Mouse (Mus musculus): ENCODE measurements at regions not wholly inside any gene's neighbourhood (a gene's known extent, or its start where the extent isn't known, plus 50 kb on each side); places are given as distances from the start of the nearest gene placed in this dataset.

DNA sequence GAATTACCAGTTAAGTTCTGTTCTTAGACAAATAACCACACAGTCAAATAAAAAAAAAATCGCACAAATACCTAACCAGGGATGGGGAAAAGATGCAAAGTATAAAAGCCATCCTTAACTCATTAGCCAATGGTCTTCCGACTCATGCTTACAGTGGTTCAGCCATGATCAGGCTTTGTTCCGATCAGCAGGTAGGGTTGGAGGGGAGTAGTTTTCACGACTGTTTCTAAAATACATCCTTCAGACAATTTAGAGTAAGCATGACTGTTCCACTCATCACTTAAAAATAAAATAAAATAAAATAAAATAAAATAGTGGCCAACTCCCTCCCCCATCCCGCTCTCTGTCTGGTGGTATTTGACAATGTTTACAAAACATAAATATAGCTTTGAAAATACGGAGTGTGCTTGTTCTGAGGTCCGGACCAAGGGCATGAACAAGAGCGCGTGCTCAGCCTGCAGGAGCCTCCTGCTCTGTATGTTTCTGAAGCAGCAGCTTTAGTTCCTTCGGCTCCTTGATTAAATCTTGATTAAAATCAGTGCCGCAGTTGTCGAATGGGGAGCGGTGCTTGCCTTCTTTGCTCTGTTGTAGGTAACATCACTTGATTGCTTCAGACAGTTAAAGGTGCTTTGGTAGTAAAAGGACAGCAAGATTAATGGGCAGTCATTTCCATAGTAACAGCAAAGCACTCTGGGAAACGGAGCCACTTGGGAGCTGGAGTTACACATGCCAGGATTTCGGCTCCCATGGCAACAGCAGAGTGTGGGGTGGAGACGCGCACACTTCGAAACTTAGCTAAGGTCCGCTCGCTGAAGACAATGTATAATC lies 185.6 kb upstream of the Kif2a start:
- peak; percentile 67 for DNase-seq (ENCODE audit: low spot score)
- peak overlapping the region; percentile 48; the same call in 1 of the 2 replicates for H3K27ac ChIP-seq (replicated peaks)
- no peaks in the 10 kb centered on the region for H3K27me3 ChIP-seq (replicated peaks; ENCODE audit: low read depth, poor library complexity, severe bottlenecking)
- H3K36me3 ChIP-seq (replicated peaks) = no peaks in the 10 kb centered on the region
- 64% methylated on average over 20 of the region's 20 CpGs for WGBS
- H3K9me3 ChIP-seq = no peaks in the 10 kb centered on the region
- no peak overlapping the region for H3K4me3 ChIP-seq
- H3K4me1 ChIP-seq = peaks cover 7% of the 10 kb centered on the region

DNA sequence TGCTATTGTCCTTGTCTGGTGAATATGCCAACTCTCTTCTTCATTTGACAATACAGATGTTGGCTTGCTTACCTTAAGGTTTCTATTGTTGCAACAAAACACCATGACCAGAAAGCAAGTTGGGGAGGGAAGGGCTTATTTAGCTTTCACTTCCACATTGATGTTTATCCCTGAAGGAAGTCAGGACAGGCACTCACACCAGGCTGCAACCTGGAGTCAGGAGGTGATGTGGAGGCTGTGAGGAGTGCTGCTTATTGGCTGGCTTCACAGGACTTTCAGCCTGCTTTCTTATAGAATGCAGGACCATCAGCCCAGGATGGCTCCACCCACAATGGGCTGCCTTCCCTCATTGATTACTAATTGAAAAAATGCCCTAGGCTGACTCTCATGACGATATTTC lies 177.9 kb upstream of the Kif2a start:
- 46% methylated on average over 1 of the region's 1 CpGs for WGBS
- no peak overlapping the region for H3K4me3 ChIP-seq
- no peaks in the 10 kb centered on the region for H3K36me3 ChIP-seq (replicated peaks)
- H3K9me3 ChIP-seq = no peaks in the 10 kb centered on the region
- no peaks in the 10 kb centered on the region for H3K4me1 ChIP-seq
- H3K27me3 ChIP-seq (replicated peaks; ENCODE audit: low read depth, poor library complexity, severe bottlenecking) = no peaks in the 10 kb centered on the region
- no peak for DNase-seq (ENCODE audit: low spot score)
- no peak overlapping the region for H3K27ac ChIP-seq (replicated peaks)

DNA sequence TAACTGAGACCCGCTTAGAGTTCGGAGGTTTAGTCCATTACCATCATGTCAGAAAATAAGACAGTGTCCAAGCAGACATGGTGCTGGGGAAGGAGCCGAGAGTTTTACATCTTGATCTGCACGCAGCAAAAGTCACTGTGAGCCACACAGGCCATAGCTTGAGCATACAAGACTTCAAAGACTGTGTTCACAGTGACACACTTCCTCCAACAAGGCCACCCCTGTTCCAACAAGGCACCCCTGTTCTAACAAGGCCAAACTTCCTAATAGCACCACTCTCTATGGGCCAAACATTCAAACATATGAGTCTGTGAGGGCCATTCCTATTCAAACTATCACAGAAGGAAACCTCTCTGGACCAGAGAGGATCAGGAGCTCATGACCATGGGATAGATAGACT lies 171.5 kb upstream of the Kif2a start:
- Histone ChIP-seq H3K4me1 (no peaks in the 10 kb centered on the region), H3K4me3 (no peak overlapping the region), H3K27ac (replicated peaks) (no peak overlapping the region), H3K36me3 (replicated peaks) (no peaks in the 10 kb centered on the region), H3K27me3 (replicated peaks; ENCODE audit: low read depth, poor library complexity, severe bottlenecking) (no peaks in the 10 kb centered on the region), H3K9me3 (no peaks in the 10 kb centered on the region)
- DNase-seq (ENCODE audit: low spot score) = no peak
- 92% methylated on average over 4 of the region's 4 CpGs for WGBS

DNA sequence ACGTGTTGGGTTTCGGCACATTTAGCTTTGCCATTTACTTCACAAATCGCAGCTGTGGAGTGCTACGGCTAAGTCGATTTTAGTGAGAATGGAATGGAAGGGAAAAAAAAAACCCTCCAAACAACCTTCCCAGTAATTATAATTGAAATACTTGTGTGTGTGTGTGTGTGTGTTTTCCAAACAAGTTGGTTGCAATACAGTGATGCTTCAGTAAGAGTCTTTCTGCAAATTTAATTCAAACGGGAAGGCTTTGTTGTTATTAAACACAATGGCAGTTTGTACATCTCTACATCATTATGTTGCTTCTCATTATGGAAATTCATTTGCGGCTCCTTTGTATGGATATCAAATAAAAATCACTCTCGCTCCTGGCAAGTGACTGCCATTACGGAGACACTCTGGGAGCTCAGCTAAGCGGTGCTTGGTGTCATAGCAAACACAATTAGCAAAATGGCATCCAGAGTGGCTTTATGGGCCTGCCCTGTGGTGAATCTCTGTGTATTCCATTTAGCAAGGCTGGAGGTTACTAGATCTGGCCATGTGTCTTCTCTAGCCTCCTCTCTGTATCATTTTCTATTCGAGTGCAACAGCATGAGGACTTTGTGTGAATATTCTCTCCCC lies 165.4 kb upstream of the Kif2a start:
- 88% methylated on average over 11 of the region's 11 CpGs for WGBS
- no peak overlapping the region for H3K27ac ChIP-seq (replicated peaks)
- H3K4me3 ChIP-seq = no peak overlapping the region
- no peak for DNase-seq (ENCODE audit: low spot score)
- no peaks in the 10 kb centered on the region for H3K9me3 ChIP-seq
- no peaks in the 10 kb centered on the region for H3K27me3 ChIP-seq (replicated peaks; ENCODE audit: low read depth, poor library complexity, severe bottlenecking)
- H3K36me3 ChIP-seq (replicated peaks) = no peaks in the 10 kb centered on the region
- H3K4me1 ChIP-seq = no peaks in the 10 kb centered on the region

DNA sequence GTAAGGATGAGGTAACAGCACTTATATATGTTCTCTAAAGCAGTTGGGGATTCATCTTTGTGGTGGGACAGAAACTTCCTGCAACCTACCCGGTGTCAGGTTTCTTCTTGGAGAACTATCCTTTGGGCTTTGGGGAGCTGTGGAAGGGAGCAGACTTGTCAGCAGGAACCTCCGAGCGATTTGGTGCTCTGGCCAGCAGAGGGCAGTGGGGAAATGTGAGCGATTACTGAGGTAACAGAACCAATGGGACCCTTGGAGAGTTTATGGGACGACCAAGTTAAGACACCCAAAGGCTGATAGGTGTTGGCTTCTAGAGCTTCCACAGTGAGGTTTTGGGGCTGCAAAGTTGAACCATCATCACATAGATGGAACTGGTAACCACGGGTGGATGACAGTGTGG lies 160.6 kb upstream of the Kif2a start:
- H3K9me3 ChIP-seq = no peaks in the 10 kb centered on the region
- no peaks in the 10 kb centered on the region for H3K36me3 ChIP-seq (replicated peaks)
- DNase-seq (ENCODE audit: low spot score) = peak; percentile 74
- H3K27me3 ChIP-seq (replicated peaks; ENCODE audit: low read depth, poor library complexity, severe bottlenecking) = no peaks in the 10 kb centered on the region
- WGBS = 15% methylated on average over 6 of the region's 6 CpGs
- no peak overlapping the region for H3K27ac ChIP-seq (replicated peaks)
- no peaks in the 10 kb centered on the region for H3K4me1 ChIP-seq
- no peak overlapping the region for H3K4me3 ChIP-seq

DNA sequence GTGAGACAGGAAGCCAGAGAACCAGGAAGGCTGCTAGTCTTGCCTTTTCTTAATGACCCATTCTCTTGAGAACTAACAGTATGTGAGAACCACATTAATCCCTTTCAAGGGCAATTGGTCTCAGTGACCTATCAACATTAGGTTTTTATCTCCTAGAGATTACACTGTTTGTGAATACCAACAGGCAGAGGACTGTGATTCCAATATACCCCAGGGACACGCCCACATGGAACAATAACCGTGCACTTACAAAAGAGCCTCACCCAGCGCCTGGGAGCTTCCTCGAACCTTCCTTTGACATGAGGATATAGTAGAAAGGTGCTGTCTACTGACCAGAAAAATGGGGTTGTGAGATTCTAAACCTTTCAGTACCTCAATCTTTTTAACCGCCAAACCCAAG lies 157.6 kb upstream of the Kif2a start:
- H3K27ac ChIP-seq (replicated peaks) = no peak overlapping the region
- no peaks in the 10 kb centered on the region for H3K36me3 ChIP-seq (replicated peaks)
- no peak overlapping the region for H3K4me3 ChIP-seq
- no peaks in the 10 kb centered on the region for H3K4me1 ChIP-seq
- no peaks in the 10 kb centered on the region for H3K9me3 ChIP-seq
- 87% methylated on average over 5 of the region's 5 CpGs for WGBS
- no peaks in the 10 kb centered on the region for H3K27me3 ChIP-seq (replicated peaks; ENCODE audit: low read depth, poor library complexity, severe bottlenecking)
- no peak for DNase-seq (ENCODE audit: low spot score)

DNA sequence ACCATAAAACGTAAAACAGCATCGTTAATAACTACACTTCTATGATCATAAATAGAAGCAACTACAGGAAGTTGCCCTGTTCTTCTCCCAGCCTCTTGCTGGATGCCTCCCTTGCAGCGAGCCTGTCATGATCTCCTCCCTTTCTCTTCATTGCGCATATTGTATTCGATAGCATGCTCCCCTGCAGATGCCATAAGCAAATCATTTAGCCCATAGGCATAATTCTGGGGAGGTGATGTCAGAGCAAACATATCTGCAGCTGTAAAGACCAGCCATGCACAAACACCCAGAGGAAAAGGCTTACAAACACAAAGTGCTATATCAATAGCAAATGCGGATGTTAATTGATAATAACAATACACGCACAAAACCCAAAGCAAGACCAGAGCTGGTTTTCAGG lies 155.7 kb upstream of the Kif2a start:
- Histone ChIP-seq H3K36me3 (replicated peaks) (no peaks in the 10 kb centered on the region), H3K9me3 (no peaks in the 10 kb centered on the region), H3K27me3 (replicated peaks; ENCODE audit: low read depth, poor library complexity, severe bottlenecking) (no peaks in the 10 kb centered on the region), H3K4me3 (no peak overlapping the region), H3K4me1 (no peaks in the 10 kb centered on the region), H3K27ac (replicated peaks) (no peak overlapping the region)
- 90% methylated on average over 7 of the region's 7 CpGs for WGBS
- DNase-seq (ENCODE audit: low spot score) = no peak

DNA sequence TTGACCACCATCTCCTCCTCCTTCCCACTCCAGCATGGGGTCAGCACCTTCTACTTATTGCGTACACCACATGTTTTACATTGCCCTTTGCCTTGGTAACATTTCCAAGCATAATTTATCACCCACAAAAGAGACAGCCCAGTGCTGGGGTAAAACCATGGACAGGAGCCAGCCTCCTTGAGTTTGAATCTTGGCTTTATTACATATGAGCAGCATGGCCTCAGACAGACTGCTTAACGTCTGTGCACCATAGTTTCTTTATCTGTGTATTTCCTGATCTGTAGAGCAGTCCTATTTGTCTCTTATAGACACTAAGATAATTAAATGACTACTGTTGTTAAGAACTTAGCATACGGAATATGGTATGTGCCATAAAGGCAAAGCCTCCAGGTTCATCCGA lies 154.0 kb upstream of the Kif2a start:
- DNase-seq (ENCODE audit: low spot score) = no peak
- H3K27me3 ChIP-seq (replicated peaks; ENCODE audit: low read depth, poor library complexity, severe bottlenecking) = no peaks in the 10 kb centered on the region
- 88% methylated on average over 4 of the region's 4 CpGs for WGBS
- no peaks in the 10 kb centered on the region for H3K36me3 ChIP-seq (replicated peaks)
- H3K27ac ChIP-seq (replicated peaks) = no peak overlapping the region
- no peak overlapping the region for H3K4me3 ChIP-seq
- no peaks in the 10 kb centered on the region for H3K4me1 ChIP-seq
- no peaks in the 10 kb centered on the region for H3K9me3 ChIP-seq

DNA sequence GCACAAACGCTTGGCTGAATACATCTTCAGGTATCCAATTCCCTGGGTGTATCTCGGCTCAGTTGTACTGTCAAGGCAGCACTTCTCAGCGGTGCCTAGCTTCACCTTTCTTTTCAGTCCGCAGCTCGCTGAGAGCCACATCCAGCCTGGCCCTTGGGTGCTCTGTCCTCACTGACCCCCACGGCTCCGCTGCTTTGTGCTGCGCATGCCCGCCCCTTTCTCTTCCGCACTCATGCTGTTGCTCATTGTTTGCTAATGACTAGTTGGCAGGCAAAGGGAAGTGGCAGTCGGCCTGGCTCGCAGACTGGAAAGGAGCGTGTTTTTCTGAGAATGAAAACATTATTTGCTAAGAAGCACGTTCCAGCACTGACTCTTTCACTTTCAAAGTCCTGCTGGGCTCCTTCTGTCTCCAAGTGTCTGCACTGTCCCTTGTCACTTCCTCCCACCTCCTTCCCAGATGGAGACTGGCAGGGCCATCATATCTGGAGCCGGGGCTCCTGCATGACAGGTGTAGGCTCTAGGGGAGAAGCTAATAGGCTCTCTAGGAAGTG lies 146.7 kb upstream of the Kif2a start:
- H3K9me3 ChIP-seq = no peaks in the 10 kb centered on the region
- H3K4me1 ChIP-seq = peaks cover 9% of the 10 kb centered on the region
- DNase-seq (ENCODE audit: low spot score) = peak; percentile 50
- peak overlapping the region; percentile 54 for H3K4me3 ChIP-seq
- no peaks in the 10 kb centered on the region for H3K36me3 ChIP-seq (replicated peaks)
- WGBS = 7% methylated on average over 15 of the region's 15 CpGs
- H3K27me3 ChIP-seq (replicated peaks; ENCODE audit: low read depth, poor library complexity, severe bottlenecking) = peaks cover 4% of the 10 kb centered on the region; the same call in 1 of the 2 replicates
- H3K27ac ChIP-seq (replicated peaks) = peak overlapping the region; percentile 66

DNA sequence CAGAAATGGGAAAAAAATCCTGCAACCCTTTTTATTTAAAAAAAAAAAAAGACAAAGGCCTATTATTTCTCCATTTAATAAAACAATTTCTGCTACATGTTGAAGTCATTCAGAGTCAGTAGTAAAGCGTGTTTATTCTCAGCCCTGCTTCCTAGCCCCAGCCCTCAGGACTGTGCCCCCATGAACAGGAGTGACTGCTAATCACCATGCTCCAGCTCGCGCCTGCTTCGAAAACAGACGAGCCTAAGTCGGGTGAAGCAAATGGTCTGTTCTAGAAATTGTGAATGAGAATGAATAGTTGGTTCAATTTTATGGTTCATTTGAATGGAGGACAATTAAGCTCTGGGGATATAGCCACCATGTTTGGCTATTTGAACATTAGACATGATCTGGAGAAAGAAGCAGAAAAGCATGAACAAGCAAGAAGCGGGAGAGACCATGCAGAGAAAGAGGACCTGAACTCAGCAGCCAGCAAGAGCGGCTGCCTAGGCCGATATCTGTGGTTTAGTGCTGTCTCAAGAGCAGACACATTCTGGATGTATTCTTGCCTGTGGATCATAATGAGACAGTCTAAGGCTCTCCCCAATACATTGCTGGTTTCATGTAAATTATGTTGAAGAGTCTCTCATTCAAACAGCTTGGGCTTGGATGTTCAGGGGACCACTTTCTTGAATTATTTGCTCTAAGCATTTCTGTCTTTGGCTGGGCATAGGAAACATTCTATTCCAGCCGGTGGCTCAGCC lies 146.1 kb upstream of the Kif2a start:
- DNase-seq (ENCODE audit: low spot score) = no peak
- 65% methylated on average over 10 of the region's 10 CpGs for WGBS
- no peaks in the 10 kb centered on the region for H3K9me3 ChIP-seq
- no peaks in the 10 kb centered on the region for H3K36me3 ChIP-seq (replicated peaks)
- H3K27me3 ChIP-seq (replicated peaks; ENCODE audit: low read depth, poor library complexity, severe bottlenecking) = peaks cover 4% of the 10 kb centered on the region; the same call in 1 of the 2 replicates
- peak overlapping the region; percentile 66; the same call in 1 of the 2 replicates for H3K27ac ChIP-seq (replicated peaks)
- H3K4me1 ChIP-seq = peaks cover 9% of the 10 kb centered on the region
- peak overlapping the region; percentile 54 for H3K4me3 ChIP-seq

DNA sequence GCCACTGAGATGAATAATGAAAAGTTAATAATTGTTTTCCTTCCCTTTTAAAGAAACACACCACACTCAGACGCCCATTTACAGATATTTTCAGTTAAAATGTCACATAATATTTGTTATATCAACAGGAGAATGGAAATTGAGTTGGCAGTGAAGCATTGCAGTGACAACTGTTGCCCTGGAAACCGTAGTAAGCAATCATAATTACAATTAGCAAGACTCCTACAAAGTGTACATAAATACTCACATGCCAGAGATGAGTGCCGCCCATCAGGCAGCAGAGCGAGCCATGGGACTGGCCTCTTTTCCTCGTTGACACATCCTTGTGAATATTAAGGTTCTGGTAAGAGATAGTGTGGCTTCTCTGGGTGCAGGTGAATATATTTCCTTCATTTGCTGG lies 129.6 kb upstream of the Kif2a start:
- Histone ChIP-seq H3K36me3 (replicated peaks) (no peaks in the 10 kb centered on the region), H3K4me3 (no peak overlapping the region), H3K27me3 (replicated peaks; ENCODE audit: low read depth, poor library complexity, severe bottlenecking) (no peaks in the 10 kb centered on the region), H3K4me1 (no peaks in the 10 kb centered on the region), H3K9me3 (no peaks in the 10 kb centered on the region), H3K27ac (replicated peaks) (no peak overlapping the region)
- DNase-seq (ENCODE audit: low spot score) = no peak
- 79% methylated on average over 5 of the region's 5 CpGs for WGBS

DNA sequence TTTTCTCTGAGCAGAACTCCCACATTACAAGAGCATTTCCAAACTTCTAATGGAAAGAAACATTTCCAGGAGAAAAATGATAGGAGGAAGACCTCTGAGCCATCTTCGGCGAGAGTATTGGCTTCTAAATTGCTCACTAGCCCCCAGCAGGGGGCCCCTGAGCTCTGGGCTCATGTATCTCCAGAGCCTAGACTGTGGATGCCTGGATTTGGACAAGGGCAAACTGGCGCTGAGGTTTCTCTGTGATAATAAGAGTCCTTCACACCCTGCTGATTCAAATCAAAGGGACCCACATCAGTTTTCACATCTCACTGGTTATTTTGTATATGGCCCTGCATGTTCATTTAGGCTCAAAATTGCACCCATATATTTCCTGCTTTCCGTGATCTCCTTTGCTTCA lies 119.3 kb upstream of the Kif2a start:
- no peaks in the 10 kb centered on the region for H3K36me3 ChIP-seq (replicated peaks)
- H3K9me3 ChIP-seq = no peaks in the 10 kb centered on the region
- WGBS = 66% methylated on average over 4 of the region's 4 CpGs
- H3K27me3 ChIP-seq (replicated peaks; ENCODE audit: low read depth, poor library complexity, severe bottlenecking) = no peaks in the 10 kb centered on the region
- H3K4me1 ChIP-seq = no peaks in the 10 kb centered on the region
- DNase-seq (ENCODE audit: low spot score) = peak; percentile 12
- no peak overlapping the region for H3K4me3 ChIP-seq
- no peak overlapping the region for H3K27ac ChIP-seq (replicated peaks)
